Mouse (Mus musculus) intestine, postnatal 0 days (tissue): ENCODE measurements around the gene Gm11733. TPM values are rescaled to one million over a fixed set of nuclear protein-coding genes. Genes with fewer than 3 reads are reported as not detected.

Experiments used
- ATAC-seq: fragments of 200-750 bp; cut with Nextera tagmentation; 2 replicates; pipeline ENCODE4 v1.8.0; 2017; ENCODE audit warnings: mild to moderate bottlenecking, moderate TSS enrichment, moderate library complexity
- H3K27ac ChIP-seq: fragments of 300-500 bp; sonication (generic); 2 replicates; pipeline ENCODE4 v1.5.1; 2014; ENCODE audit warnings: mild to moderate bottlenecking, low read depth, low read length, moderate library complexity
- H3K27me3 ChIP-seq: fragments of 300-500 bp; sonication (generic); replicated peaks from 2 replicates; pipeline ENCODE4 v1.6.1; 2014; ENCODE audit warnings: low read length, mixed read lengths; ENCODE audit not compliant: control insufficient read depth, insufficient read depth
- H3K36me3 ChIP-seq: fragments of 300-500 bp; sonication (generic); 2 replicates; pipeline ENCODE4 v1.6.1; 2014; ENCODE audit warnings: mild to moderate bottlenecking, moderate library complexity; ENCODE audit not compliant: control insufficient read depth, insufficient read depth
- H3K4me1 ChIP-seq: fragments of 300-500 bp; sonication (generic); replicated peaks from 2 replicates; pipeline ENCODE4 v1.6.1; 2014; ENCODE audit warnings: antibody characterized with exemption, low read length, mixed read lengths; ENCODE audit not compliant: control insufficient read depth, insufficient read depth
- H3K4me2 ChIP-seq: fragments of 300-500 bp; sonication (generic); replicated peaks from 2 replicates; pipeline ENCODE4 v1.6.1; 2014; ENCODE audit warnings: low read depth, mild to moderate bottlenecking, moderate library complexity
- H3K4me3 ChIP-seq: fragments of 300-500 bp; sonication (generic); 2 replicates; pipeline ENCODE4 v1.5.1; 2014; ENCODE audit warnings: low read depth, low read length
- H3K9ac ChIP-seq: fragments of 300-500 bp; sonication (generic); 2 replicates; pipeline ENCODE4 v1.6.1; 2014; ENCODE audit warnings: mild to moderate bottlenecking, low read depth, low read length
- H3K9me3 ChIP-seq: fragments of 300-500 bp; sonication (generic); 2 replicates; pipeline ENCODE4 v1.6.1; 2016; ENCODE audit warnings: mixed run types; ENCODE audit not compliant: control insufficient read depth
- CTCF ChIP-seq: sonication (generic); IDR thresholded peaks from 2 replicates; pipeline ENCODE4 v1.5.1; 2016; ENCODE audit warnings: low read depth, mild to moderate bottlenecking, control low read depth, antibody characterized with exemption, moderate library complexity
- WGBS: fragments of 180-500 bp; shearing (Covaris S2); extraction: QIAGEN DNeasy Blood & Tissue Kit; methylation state at CpG from one replicate; pipeline ENCODE4 v1.1.7; 2014; 5-methylcytosine and 5-hydroxymethylcytosine counted together
- polyA plus RNA-seq: library from polyadenylated mRNA; unstranded; fragments of >200 nt; fragmentation: Nextera tagmentation; extraction: Ambion mirVana; gene quantifications from 2 replicates; pipeline ENCODE4 v1.2.1, GENCODE M21; 2015

The Gm11733 gene
- polyA plus RNA-seq, 1 experiment from 2014 or later = not detected

DNA sequence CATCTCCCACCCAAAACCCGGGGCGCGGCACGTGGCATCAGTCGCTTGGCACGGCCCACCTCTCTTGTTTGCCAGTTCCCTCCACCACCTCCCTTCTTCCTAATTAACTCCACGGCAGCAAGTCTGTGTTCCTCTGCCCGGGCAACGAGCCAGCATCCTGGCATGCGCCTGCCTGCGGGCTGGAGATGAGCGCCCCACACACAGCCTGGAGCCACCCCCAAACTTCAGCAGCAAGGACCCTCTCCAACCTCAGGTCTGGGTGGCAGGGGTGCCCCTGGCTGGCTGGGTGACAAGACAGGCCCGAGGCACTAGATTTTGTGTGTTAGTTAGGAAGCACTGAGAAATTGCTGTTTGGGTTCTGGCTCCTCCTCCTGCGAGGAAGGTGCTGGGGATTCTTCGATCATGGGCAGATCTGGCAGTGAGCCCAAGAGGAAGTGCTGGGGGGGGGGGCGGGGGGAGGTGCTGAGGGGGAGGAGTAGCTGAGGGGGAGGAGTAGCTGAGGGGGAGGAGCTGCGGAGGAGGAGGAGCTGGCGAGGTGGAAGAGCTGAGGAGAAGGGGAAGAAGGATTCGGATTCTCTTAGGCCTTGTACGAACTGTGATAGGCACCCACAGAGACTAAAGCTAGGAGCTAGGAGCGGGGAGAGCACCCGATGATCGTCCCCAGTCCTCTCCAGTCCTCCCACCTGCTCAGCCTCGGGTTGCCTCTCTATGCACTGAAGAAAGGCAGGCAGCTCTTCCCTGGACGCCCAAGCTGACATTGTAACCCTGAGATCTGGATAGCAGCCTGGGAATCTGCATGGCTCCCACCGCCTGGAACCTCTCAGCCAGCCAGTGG is 1.3 kb upstream of the Gm11733 start:
- Histone ChIP-seq H3K4me3 (peak overlapping the region; percentile 14; the same call in 1 of the 2 replicates), H3K27ac (no peak overlapping the region), H3K27me3 (no peaks in the 10 kb centered on the region), H3K4me2 (peak overlapping the region; percentile 51), H3K9me3 (no peaks in the 10 kb centered on the region), H3K4me1 (no peaks in the 10 kb centered on the region), H3K9ac (no peak overlapping the region), H3K36me3 (no peaks in the 10 kb centered on the region)
- TF ChIP-seq CTCF = no peak
- peak; percentile 41; the same call in 1 of the 2 replicates for ATAC-seq
- 3% methylated on average over 23 of the region's 26 CpGs for WGBS

DNA sequence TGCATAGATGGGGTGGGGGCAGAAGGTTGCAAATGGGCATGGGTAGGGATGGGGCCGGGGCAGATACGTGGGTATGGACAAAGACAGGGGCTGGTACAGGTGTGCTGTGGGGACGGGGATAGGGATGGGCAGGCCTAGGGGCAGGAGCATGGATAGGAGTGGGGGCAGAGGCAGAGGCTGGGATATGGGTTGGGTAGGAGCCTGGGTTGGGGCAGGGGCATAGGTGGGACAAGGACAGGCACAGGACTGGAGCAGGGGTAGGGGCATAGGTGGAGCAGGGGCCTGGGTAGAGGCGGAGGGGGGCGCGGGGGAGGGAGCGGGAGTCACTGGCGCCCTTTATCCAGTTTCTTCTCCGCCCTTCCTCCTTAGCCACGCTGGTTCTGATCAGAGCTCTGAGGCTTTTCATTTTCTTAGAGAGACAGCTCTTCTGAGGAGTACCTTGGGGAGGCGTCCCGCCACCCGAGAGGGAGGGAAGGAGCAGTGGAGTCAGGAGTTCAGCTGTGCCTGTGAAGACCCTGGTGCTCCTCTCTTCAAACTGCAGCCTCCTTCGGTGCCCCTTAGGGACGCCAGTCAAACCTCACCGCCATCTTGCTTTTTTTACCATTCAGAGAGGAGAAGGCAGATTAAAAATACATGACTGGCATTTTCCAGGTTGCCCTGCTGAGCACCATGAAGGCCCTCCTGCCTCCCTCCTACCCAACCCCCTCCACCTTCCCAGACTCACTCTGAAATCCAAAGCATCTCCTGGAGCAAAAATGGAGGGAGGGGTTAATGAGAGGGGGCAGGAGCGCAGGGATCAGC is 7.4 kb downstream of the Gm11733 start:
- no peak overlapping the region for H3K27ac ChIP-seq
- H3K27me3 ChIP-seq = 0 out of 2 replicates have a peak, but pooled peaks cover 5% of the 10 kb centered on the region
- no peaks in the 10 kb centered on the region for H3K9me3 ChIP-seq
- ATAC-seq = no peak
- H3K4me1 ChIP-seq = no peaks in the 10 kb centered on the region
- no peak overlapping the region for H3K4me3 ChIP-seq
- no peak for TF ChIP-seq CTCF
- no peak overlapping the region for H3K4me2 ChIP-seq
- WGBS = 69% methylated on average over 13 of the region's 17 CpGs
- H3K9ac ChIP-seq = no peak overlapping the region
- no peaks in the 10 kb centered on the region for H3K36me3 ChIP-seq

DNA sequence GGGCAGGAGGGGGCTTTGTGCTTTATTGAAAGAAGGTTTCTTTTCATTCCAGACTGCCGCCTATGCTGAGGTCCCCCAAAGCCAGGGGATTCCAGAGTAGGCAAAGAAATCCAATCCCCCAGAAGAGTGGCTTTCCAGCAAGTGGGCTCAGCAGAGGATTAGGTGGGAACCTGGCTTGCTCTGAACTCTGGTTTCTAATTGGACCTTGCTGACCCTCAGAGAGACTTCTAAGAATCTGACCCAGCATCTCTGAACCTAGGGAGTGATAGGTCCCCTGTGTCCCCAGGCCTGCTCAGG is 8.0 kb downstream of the Gm11733 start:
- Histone ChIP-seq H3K27ac (no peak overlapping the region), H3K9ac (no peak overlapping the region), H3K9me3 (no peaks in the 10 kb centered on the region), H3K4me1 (no peaks in the 10 kb centered on the region), H3K36me3 (no peaks in the 10 kb centered on the region), H3K4me3 (no peak overlapping the region), H3K27me3 (0 out of 2 replicates have a peak, but pooled peaks cover 5% of the 10 kb centered on the region), H3K4me2 (no peak overlapping the region)
- TF ChIP-seq CTCF = no peak
- WGBS = 55% methylated on average over 1 of the region's 1 CpGs
- no peak for ATAC-seq

DNA sequence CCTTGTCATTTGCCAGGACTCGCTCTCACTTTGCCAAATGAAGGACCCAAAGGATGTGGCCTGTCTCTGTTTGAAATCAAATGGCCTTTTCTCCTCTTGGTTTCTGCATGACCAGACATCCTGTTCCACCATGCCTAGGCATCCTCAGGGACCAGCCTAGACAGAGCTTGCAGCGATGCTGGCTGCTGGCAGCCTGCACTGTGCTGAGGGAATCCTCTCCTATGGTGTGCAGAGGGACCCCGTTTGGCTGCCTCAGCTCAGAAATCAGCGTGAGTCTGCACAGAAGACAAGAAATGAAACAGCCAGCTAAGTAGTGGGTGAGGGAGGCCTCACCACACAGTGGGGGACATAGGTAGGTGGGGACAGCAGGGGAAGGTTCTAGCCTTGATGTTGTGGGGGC is 12.6 kb downstream of the Gm11733 start:
- Histone ChIP-seq H3K4me2 (no peak overlapping the region), H3K4me3 (no peak overlapping the region), H3K9me3 (no peaks in the 10 kb centered on the region), H3K4me1 (no peaks in the 10 kb centered on the region), H3K36me3 (no peaks in the 10 kb centered on the region), H3K9ac (no peak overlapping the region), H3K27ac (no peak overlapping the region), H3K27me3 (0 out of 2 replicates have a peak, but pooled peaks cover 5% of the 10 kb centered on the region)
- no peak for ATAC-seq
- TF ChIP-seq CTCF = no peak
- WGBS = 51% methylated on average over 4 of the region's 4 CpGs

DNA sequence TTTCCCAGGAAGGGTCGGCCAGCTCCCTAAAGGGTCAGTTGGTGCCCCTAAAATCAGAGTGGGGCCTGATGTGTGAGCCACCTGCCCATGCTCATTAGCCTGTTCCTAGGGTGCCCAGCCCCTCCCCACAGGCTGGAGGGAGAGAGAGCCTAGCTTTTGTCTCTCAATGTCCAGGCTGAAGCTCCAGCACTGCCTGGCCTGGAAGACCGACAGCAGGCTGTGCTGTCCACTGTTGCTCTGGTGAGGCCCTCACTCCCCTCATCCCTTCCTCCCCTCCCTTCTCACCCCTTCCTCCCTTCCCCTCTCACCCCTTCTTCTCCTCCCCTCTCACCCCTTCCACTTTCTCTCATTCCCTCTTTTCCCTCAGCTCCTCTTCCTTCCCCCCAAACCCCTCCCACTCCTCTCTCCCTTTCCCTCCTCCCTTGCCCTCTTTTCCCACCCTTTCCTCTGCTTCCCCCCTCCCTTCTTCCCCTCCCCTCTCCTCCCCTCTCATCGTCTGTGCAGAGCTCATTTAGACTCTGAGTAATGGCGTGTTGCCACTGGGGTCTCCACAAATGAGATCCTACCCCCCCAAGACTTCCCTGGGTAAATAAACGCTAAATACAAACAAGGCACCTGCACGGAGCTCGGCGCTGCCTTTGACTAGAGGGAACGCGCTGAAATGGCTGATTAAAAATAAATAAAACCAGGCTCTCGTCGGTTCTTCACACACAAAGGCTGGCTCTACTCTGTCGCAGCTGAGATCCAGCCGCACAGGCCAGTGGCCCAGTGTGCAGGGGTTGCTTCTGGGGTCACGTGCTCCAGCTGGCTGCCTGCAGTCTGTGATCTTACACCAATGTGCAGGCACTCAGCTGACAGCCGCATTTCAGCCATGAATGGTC is 13.3 kb downstream of the Gm11733 start:
- TF ChIP-seq CTCF = no peak
- ATAC-seq = 0 out of 2 replicates have a peak, but pooled peaks have one; percentile 13
- Histone ChIP-seq H3K9me3 (no peaks in the 10 kb centered on the region), H3K4me2 (no peak overlapping the region; the same call in 1 of the 2 replicates), H3K4me1 (no peaks in the 10 kb centered on the region), H3K27ac (no peak overlapping the region), H3K9ac (no peak overlapping the region), H3K4me3 (no peak overlapping the region), H3K27me3 (0 out of 2 replicates have a peak, but pooled peaks cover 5% of the 10 kb centered on the region), H3K36me3 (no peaks in the 10 kb centered on the region)
- 11% methylated on average over 16 of the region's 16 CpGs for WGBS
